Mouse (Mus musculus): ENCODE measurements around the gene Gm44973. TPM values are rescaled to one million over a fixed set of nuclear protein-coding genes. Genes with fewer than 3 reads are reported as not detected.
A peak's percentile ranks its signal among the peaks of the same experiment; 100 is the strongest.

The Gm44973 gene
- 1.3 TPM for polyA plus RNA-seq (2021)

DNA sequence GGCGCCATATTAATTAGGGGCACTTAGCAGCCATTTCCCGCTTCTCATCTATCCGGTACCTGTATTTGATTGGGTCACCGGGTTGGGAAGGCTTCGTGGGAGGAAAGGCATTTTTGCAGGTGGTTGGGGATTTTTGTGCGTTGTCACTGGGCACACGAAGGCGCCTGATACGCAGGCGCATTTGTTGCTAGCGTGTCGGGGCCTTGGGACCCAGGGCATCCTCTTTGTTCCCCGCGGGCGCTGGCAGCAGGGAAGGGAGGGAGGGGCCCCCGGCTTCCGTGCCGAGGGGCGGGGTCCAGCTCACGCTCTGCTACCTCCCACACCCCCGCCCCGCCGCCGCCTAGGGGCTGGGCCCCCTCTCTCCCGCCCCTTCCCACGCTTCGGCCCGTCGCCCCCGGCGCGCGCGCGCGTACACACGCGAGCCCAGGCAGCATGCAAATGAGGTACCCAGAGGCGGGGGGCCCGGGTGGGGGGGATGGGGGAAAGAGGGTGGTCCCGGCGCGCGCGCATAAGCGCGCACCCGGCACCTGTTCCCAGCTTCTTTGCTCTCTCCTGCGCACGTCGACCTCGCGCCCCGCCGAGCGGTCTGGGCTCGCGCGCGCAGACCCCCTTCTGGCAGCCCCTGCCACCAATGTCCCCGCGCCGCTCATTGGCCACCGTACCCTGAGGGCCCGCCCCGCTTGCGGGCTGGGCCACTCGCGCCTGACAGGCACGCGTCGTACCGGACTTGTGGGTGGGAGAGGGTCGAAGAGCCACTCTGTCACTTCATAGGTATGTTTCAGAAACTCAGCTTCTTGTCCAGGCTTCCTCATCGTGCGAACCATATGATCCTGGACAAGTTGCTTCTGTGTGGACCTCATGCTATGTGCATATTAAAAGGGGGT lies at the start of gene Gm44973:
Gm44973 (plus strand) TSS at position 379 of the 884 bp plus-strand sequence.
- H3K27me3 ChIP-seq = no peaks in the 10 kb centered on the region
- TF ChIP-seq CTCF (IDR thresholded peaks at IDR 0.05) = no peak
- POLR2A ChIA-PET = interaction anchor here (1.1 to 1.8 kb wide), 5 partner anchors 18 to 223 kb away, joined by 3 to 12 read pairs (median 5); partner anchors contain the start of genes Rpl28, Zfp580 and Zfp784
- ATAC-seq = peak; percentile 59
- CTCF ChIA-PET = interaction anchor here (1.5 to 1.9 kb wide), 2 partner anchors 13 to 72 kb away, joined by 3 to 5 read pairs; no protein-coding TSS in a partner anchor
- DNase-seq (ENCODE audit: low read depth, low spot score) = peak; percentile 98
- in situ Hi-C loops (cut with MboI; ENCODE audit: low pct_unique_long_range_greater_than_20kb) = loop anchor here (5.0 kb wide), 1 partner anchor 47 kb away; the partner anchor contains the start of gene U2af2

DNA sequence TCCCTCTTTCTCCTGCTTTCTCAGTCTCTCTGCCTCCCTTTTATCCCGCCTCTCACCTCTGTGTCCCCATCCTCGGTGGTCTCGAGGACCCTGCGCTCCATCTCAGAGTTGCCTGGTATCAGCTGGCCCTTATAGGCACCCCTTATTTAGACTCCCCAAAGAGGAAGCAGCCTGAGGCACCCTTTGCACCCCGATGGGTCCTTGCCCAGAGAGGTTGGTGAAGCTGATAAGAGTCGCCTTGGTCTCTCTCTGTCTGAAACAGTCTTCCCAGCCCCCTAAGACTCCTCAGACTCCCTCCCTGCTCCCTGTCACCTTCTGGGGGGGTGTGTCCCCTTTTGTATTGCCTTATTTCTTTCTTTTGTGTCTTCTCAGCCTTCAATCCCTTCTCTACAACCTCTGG lies 44.2 kb upstream of the Gm44973 start, which contains the start of gene Sbk3:
Sbk3 (minus strand) TSS at position 101 of the 400 bp plus-strand sequence.
- in situ Hi-C loops (cut with MboI; ENCODE audit: low pct_unique_long_range_greater_than_20kb) = no loop called here
- DNase-seq (ENCODE audit: low read depth, low spot score) = no peak
- ChIA-PET CTCF (no interaction called here), POLR2A (no interaction called here)
- H3K27me3 ChIP-seq = peaks cover 2% of the 10 kb centered on the region
- no peak for ATAC-seq
- TF ChIP-seq CTCF (IDR thresholded peaks at IDR 0.05) = no peak

DNA sequence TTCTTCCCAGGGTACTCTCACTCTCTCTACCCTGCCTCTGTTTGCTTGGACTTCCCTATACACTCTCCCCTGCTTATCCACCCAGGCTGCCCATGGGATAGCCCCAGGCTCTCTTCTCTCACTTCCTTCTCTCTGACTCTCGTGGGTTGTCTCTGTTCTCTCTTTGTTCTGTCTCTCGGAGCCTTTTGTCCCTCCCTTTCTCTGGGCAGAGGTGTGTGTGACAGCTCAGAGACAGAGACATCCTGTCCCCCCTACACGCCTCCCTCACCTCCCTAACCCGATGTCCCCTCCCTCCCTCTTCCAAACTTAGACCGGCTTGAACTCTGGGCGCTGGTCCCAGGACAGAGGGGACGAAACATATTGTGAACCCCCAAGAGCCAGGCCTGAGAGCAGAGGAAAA lies 43.6 kb upstream of the Gm44973 start:
- H3K27me3 ChIP-seq = no peaks in the 10 kb centered on the region
- ChIA-PET CTCF (no interaction called here), POLR2A (no interaction called here)
- no peak for ATAC-seq
- TF ChIP-seq CTCF (IDR thresholded peaks at IDR 0.05) = no peak
- no peak for DNase-seq (ENCODE audit: low read depth, low spot score)
- in situ Hi-C loops (cut with MboI; ENCODE audit: low pct_unique_long_range_greater_than_20kb) = no loop called here

DNA sequence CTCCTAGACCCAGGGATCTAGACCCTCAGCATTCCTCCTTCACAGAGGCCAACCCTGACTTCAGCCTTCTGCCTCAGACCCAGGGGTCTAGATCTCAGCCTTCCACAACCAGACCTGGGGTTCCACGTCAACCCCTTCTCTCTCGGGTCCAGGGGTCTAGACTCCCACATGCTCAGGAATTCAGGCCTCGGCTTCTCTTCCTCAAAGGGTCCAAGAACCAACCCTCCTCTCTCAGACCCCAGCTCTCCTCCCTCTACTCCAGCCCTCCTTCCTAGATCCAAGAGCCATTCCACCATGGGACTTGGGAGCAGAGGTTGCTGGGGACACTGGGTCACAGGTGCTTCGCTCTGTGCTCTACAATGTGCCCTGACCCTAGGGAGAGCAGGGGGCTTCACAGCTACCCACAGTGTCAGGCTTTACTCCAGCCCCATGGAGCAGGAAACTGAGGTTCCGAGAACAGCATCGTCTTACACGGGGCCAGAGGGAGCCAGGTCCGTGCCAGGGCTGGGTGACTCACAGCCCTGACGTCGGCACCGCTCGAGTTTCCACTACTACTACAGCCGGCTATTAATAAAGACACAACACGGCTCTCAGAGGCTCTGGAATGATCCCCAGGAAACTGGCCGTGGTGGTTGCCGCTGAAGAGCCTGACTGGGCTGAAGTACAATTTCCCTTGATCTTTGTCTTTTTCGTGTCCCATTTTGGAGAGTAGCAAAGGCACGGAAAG lies 42.8 kb upstream of the Gm44973 start:
- in situ Hi-C loops (cut with MboI; ENCODE audit: low pct_unique_long_range_greater_than_20kb) = no loop called here
- POLR2A ChIA-PET = no interaction called here
- TF ChIP-seq CTCF (IDR thresholded peaks at IDR 0.05) = no peak
- CTCF ChIA-PET = interaction anchor here (1.2 kb wide), 1 partner anchor 13 kb away, joined by 3 read pairs; no protein-coding TSS in a partner anchor
- peak; percentile 9 for DNase-seq (ENCODE audit: low read depth, low spot score)
- peak; percentile 92 for ATAC-seq
- no peaks in the 10 kb centered on the region for H3K27me3 ChIP-seq

DNA sequence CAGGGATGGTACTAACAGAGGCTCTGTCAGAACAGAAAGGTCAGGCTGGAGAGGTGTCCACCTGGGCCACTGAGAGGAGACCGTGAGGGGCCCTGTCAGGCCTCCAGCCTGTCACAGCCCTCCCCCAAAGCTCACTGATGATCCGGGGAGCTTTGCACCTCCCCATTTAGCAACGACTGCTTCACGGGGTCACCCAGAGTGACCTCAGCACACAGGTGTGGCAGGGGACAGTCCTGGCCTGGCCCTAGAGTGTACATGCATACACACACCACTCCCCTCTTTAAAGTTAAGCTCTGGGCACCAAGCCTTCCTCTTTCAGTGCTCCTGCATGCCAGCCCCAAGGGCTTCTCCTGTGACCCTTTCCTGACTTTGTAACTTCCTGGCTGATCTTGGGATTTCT lies 39.8 kb upstream of the Gm44973 start:
- CTCF ChIA-PET = no interaction called here
- TF ChIP-seq CTCF (IDR thresholded peaks at IDR 0.05) = no peak
- in situ Hi-C loops (cut with MboI; ENCODE audit: low pct_unique_long_range_greater_than_20kb) = no loop called here
- no peaks in the 10 kb centered on the region for H3K27me3 ChIP-seq
- DNase-seq (ENCODE audit: low read depth, low spot score) (no peak), ATAC-seq (no peak)
- POLR2A ChIA-PET = no interaction called here

DNA sequence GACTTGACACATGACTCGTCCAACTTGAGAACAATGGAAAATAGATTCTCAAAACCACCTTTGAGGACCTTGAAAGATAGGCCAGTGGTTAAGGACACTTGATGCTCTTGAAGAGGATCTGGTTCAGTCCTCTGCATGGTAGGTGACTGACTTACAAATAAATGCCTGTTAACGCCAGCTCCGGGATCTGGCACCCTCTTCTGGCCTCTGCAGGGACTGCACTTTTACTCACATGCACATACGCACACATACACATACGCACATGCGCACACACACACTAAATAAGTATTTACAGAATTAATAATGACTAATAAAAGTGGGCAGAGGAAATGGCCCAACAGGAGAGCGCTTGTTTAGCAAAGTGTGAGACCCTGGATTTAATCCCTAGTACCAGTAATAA lies 38.5 kb upstream of the Gm44973 start:
- no peaks in the 10 kb centered on the region for H3K27me3 ChIP-seq
- TF ChIP-seq CTCF (IDR thresholded peaks at IDR 0.05) = no peak
- in situ Hi-C loops (cut with MboI; ENCODE audit: low pct_unique_long_range_greater_than_20kb) = no loop called here
- POLR2A ChIA-PET = no interaction called here
- CTCF ChIA-PET = interaction anchor here (1.4 kb wide), 1 partner anchor 25 kb away, joined by 3 read pairs; no protein-coding TSS in a partner anchor
- DNase-seq (ENCODE audit: low read depth, low spot score) (no peak), ATAC-seq (no peak)

DNA sequence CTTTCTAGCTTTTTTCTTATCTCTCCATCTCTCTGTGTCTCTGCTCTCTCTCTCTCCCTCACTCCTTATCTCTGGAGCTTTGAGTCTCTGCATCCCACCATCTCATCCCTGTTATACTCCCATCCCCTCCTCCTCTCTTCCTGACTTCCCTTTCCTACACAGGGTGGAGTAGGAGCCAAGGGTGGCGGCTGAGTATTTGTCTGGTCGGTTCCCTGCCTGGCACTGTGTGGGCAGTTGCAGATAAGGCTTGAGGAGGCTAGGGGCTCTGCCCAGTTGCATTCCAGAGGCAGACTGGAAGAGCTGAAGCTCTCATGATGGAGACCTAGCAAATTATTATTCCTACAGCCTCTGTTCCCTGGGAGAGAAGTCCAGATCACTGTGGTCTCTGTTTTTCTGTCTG lies 27.0 kb upstream of the Gm44973 start:
- POLR2A ChIA-PET = no interaction called here
- ATAC-seq (no peak), DNase-seq (ENCODE audit: low read depth, low spot score) (no peak)
- H3K27me3 ChIP-seq = no peaks in the 10 kb centered on the region
- in situ Hi-C loops (cut with MboI; ENCODE audit: low pct_unique_long_range_greater_than_20kb) = no loop called here
- TF ChIP-seq CTCF (IDR thresholded peaks at IDR 0.05) = no peak
- CTCF ChIA-PET = interaction anchor here (0.8 kb wide), 1 partner anchor 8 kb away, joined by 3 read pairs; no protein-coding TSS in a partner anchor

DNA sequence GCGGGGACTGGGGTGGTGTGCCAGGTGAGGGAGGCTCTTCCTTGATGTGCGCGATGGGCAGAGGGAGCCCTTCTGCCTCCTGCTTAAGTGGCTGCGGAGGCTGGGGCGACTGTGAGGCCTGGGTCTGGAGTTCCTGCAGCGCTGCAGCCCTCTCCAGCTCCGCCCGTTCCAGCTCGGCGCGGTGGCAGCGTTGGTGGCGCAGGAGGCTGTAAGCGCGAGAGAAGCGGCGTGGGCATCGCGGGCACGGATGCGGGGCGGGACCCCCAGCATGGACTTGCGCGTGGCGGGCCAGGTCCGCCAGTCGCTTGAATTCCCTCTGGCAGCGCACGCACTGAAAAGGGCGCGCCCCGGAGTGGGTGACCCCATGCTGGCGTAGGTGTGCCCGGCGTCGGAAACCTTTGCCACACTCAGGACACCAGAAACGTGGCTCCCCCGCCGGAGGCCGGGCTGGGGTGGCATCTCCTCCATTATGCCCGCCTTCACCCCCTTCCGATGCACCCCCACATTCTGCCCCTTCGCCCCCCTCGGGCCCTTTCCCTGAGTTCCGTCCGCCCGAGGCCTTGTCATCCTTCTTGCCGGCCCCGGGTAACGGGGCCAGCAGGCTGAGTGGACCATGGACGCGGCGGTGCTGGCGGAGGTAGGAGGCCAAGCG lies 21.8 kb upstream of the Gm44973 start:
- DNase-seq (ENCODE audit: low read depth, low spot score) = no peak
- H3K27me3 ChIP-seq = no peaks in the 10 kb centered on the region
- no peak for TF ChIP-seq CTCF (IDR thresholded peaks at IDR 0.05)
- in situ Hi-C loops (cut with MboI; ENCODE audit: low pct_unique_long_range_greater_than_20kb) = no loop called here
- ChIA-PET CTCF (no interaction called here), POLR2A (no interaction called here)
- no peak for ATAC-seq

DNA sequence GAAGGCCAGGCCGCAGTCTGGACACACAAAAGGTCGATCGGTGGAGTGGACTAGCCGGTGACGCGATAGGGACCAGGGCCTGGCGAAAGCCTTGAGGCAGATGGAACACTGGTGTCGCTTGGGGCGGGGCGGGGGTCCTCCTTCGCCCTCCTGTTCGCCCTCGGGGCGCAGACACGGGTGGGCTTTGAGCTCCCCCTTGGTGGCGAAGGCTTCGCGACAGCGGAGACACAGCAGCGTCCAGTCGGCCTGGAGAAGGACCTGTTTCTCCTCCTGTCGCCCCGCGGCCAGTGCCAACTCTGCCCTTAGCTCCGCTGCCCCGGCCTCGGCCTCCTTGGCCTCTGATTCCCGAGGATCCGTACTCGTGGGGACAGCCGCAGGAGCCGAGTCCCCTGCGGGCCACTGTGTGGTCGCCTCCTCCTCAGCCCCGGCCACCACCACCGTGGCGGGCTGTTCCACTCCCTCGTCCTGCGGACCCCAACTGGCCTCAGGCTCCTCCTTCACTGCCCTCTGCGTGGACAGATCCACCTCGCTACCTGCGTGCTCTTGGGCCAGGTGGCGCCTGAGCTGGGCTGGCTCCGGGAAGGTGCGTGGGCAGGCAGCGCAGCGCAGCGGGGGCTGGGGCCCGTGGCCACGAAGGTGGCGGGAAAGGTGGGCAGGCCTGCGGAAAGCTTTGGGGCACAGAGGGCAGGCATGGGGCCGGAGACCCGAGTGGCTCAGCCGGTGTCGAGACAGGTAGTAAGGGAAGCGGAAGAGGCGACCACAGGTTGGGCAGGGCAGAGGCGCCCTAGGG lies 21.1 kb upstream of the Gm44973 start:
- CTCF ChIA-PET = no interaction called here
- H3K27me3 ChIP-seq = no peaks in the 10 kb centered on the region
- DNase-seq (ENCODE audit: low read depth, low spot score) = no peak
- POLR2A ChIA-PET = no interaction called here
- ATAC-seq = no peak
- TF ChIP-seq CTCF (IDR thresholded peaks at IDR 0.05) = no peak
- in situ Hi-C loops (cut with MboI; ENCODE audit: low pct_unique_long_range_greater_than_20kb) = no loop called here
